Mouse (Mus musculus) kidney, postnatal 36 days (tissue): Measurements from ENCODE around the gene Tanc1.

ENCODE experiments used
- DNase-seq, 2 experiments: peaks; one replicate each; pipeline ENCODE4 v3.0.0; 2021 to 2022; ENCODE audit warnings: mixed read lengths in 2 of 2

Gene Tanc1

GRCm38 (mm10) chr2:59685606-59685950 is 73.7 kb downstream of the Tanc1 start:
- no peak for DNase-seq

GRCm38 (mm10) chr2:59688261-59689104 is 76.6 kb downstream of the Tanc1 start:
- no peak for DNase-seq

GRCm38 (mm10) chr2:59691112-59691511 is 79.3 kb downstream of the Tanc1 start:
- peak; percentile 61 to 78 for DNase-seq

GRCm38 (mm10) chr2:59693473-59693872 is 81.6 kb downstream of the Tanc1 start:
- DNase-seq: no peak

GRCm38 (mm10) chr2:59697123-59697522 is 85.3 kb downstream of the Tanc1 start:
- peak; percentile 68 to 88 for DNase-seq

- peak in 1 of 2 experiments; percentile 31 for DNase-seq
Measured at GRCm38 (mm10) chr2:59697722-59698634, 86.1 kb downstream of the Tanc1 start.

- DNase-seq: no peak
Measured at GRCm38 (mm10) chr2:59698635-59699300, 86.9 kb downstream of the Tanc1 start.

GRCm38 (mm10) chr2:59699893-59700292 is 88.1 kb downstream of the Tanc1 start:
- peak; percentile 74 to 76 for DNase-seq

- DNase-seq: no peak
Measured at GRCm38 (mm10) chr2:59705221-59705620, 93.4 kb downstream of the Tanc1 start.

- DNase-seq: peak; percentile 39 to 63
Measured at GRCm38 (mm10) chr2:59706806-59707205, 95.0 kb downstream of the Tanc1 start.

GRCm38 (mm10) chr2:59707922-59708706 is 96.3 kb downstream of the Tanc1 start:
- DNase-seq: no peak

- DNase-seq: no peak
Measured at GRCm38 (mm10) chr2:59710771-59711170, 98.9 kb downstream of the Tanc1 start.

GRCm38 (mm10) chr2:59711992-59712391 is 100.2 kb downstream of the Tanc1 start:
- no peak for DNase-seq

GRCm38 (mm10) chr2:59712484-59712883 is 100.6 kb downstream of the Tanc1 start:
- DNase-seq: no peak

GRCm38 (mm10) chr2:59713626-59714556 is 102.0 kb downstream of the Tanc1 start:
- DNase-seq: peak; percentile 28

- DNase-seq: no peak
Measured at GRCm38 (mm10) chr2:59714992-59715391, 103.2 kb downstream of the Tanc1 start.

GRCm38 (mm10) chr2:59716461-59716860 is 104.6 kb downstream of the Tanc1 start:
- DNase-seq: no peak

- DNase-seq: peak; percentile 38 to 57
Measured at GRCm38 (mm10) chr2:59717746-59718294, 106.0 kb downstream of the Tanc1 start.

- DNase-seq: no peak
Measured at GRCm38 (mm10) chr2:59718601-59719416, 107.0 kb downstream of the Tanc1 start.

GRCm38 (mm10) chr2:59719831-59720230 is 108.0 kb downstream of the Tanc1 start:
- no peak for DNase-seq
